ENCODE assay signal across 10 mouse cellular contexts in the genomic region with DNA sequence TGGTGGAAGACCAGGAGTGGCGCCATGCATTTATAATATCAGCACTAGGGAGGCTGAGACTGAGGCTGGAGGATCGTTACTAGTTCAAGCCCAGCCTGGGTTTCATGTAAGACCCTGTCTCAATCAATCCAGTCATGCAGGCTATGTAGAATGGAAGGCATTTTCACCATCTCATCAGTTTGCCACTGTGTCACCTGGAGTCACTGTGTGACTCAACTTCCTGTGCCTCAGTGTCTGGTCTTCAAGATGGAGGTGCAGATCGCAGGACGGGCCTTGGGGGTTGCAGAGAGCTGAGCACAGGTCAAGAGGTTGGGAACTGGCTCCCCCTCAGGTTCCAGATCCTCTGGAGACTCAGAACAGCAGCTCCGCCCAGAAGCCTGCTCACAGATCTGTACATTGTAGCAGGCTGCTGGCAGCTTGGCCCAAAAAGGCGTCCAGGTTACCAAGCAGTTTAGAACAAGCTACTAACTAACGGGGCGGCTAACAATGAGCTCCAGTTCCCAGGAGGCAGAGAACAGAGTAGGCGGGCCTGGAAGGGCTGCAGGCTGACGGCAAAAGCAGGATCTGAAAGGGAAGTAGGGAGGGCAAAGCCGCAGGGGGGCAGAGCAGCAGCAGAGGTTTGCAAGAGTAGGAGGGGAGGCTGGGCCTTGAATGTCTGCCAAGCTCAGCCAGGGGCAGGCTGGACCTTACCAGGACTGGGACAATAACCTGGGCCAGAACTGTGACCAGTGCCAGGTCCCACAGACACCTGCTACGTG. TPM values are rescaled to one million over a fixed set of nuclear protein-coding genes. Genes with fewer than 3 reads are reported as not detected.
A peak's percentile ranks its signal among the peaks of the same experiment; 100 is the strongest.
DNase-seq lines count a peak whose midpoint lies in the region; ATAC-seq and TF ChIP-seq lines count a peak whose summit lies in the region.
"Had no signal": no experiment of that assay in that cellular context is flagged by ENCODE, and none has a peak within 500 bp of the region (broad histone marks: within the 10 kb centered on the region; RNA-seq: fewer than 3 reads in every experiment).

No protein-coding gene starts in this region.

- WGBS in midbrain, postnatal 0 days, result 39% methylated on average over 12 of the region's 12 CpGs

- no peak overlapping the region for H3K4me2 ChIP-seq in midbrain, postnatal 0 days (ENCODE audit: low read depth, low read length, poor library complexity, severe bottlenecking)
- H3K4me2 ChIP-seq: embryonic facial prominence, embryonic 13.5 days had no signal

- H3K36me3 ChIP-seq in midbrain, postnatal 0 days (ENCODE audit: insufficient read depth, low read length), result no peaks in the 10 kb centered on the region
- H3K36me3 ChIP-seq: embryonic facial prominence, embryonic 13.5 days had no signal

- H3K4me1 ChIP-seq in midbrain, postnatal 0 days (ENCODE audit: insufficient read depth, low read length), result no peaks in the 10 kb centered on the region

- no peak for TF ChIP-seq CTCF in midbrain, postnatal 0 days (IDR thresholded peaks at IDR 0.05)

- H3K27me3 ChIP-seq in midbrain, postnatal 0 days (ENCODE audit: insufficient read depth, low read length), result no peaks in the 10 kb centered on the region
- H3K27me3 ChIP-seq: CH12.LX; embryonic facial prominence, embryonic 13.5 days had no signal

- intact Hi-C loops in heart, postnatal 10 days (cut with DNase I), result no loop called here

- 0 out of 2 replicates have a peak, but pooled peaks have one; percentile 20 for ATAC-seq in midbrain, postnatal 0 days (ENCODE audit: low FRiP score)

- DNase-seq in heart, postnatal 4 days, result peak; percentile 20
- no peak for DNase-seq in heart, postnatal 10 days
- peak; percentile 73 for DNase-seq in adrenal gland, postnatal 14 days
- peak; percentile 77 to 81 for DNase-seq in layer of hippocampus, adult 8-10 months (ENCODE audit: low spot score in 2 of 2)
- DNase-seq in midbrain, postnatal 0 days (ENCODE audit: low spot score), result peak; percentile 64
- DNase-seq in thymus, postnatal 25 days, result no peak
- no peak for DNase-seq in thymus, postnatal 0 days (ENCODE audit: low spot score)
- DNase-seq in spleen, postnatal 10 days (ENCODE audit: low spot score in 2 of 2), result no peak

- H3K4me3 ChIP-seq in midbrain, postnatal 0 days (ENCODE audit: low read depth, low read length), result no peak overlapping the region
- H3K4me3 ChIP-seq: embryonic facial prominence, embryonic 13.5 days had no signal

- no peak overlapping the region for H3K9ac ChIP-seq in midbrain, postnatal 0 days (replicated peaks; ENCODE audit: low read length, poor library complexity, severe bottlenecking)
- H3K9ac ChIP-seq: embryonic facial prominence, embryonic 13.5 days had no signal

- no peak overlapping the region for H3K27ac ChIP-seq in midbrain, postnatal 0 days (ENCODE audit: low read depth, low read length)
- H3K27ac ChIP-seq: embryonic facial prominence, embryonic 13.5 days had no signal

- no peaks in the 10 kb centered on the region for H3K9me3 ChIP-seq in midbrain, postnatal 0 days (ENCODE audit: low read length)
- H3K9me3 ChIP-seq: embryonic facial prominence, embryonic 13.5 days had no signal

RNA-seq across cellular contexts. Expression of a gene that starts 14.0 kb away (rescaled TPM):
- total RNA-seq in heart, postnatal 4 days (2021), result 1 to 10 TPM; 4.2 to 5.6 TPM
- total RNA-seq in heart, postnatal 10 days (2021), result 1 to 10 TPM; 4.8 to 6.9 TPM
- total RNA-seq in adrenal gland, postnatal 14 days (2021), result 4.6 and 12.8 TPM in 2 replicates
- 10 to 100 TPM; 21.5 to 50.0 (median 36.0) TPM for total RNA-seq in layer of hippocampus, adult 8-10 months (2022)
- total RNA-seq in midbrain, postnatal 0 days (2014; rRNA removed), result 5.9 and 7.2 TPM in 2 replicates
- polyA plus RNA-seq in midbrain, postnatal 0 days (2015; fragmentation: Nextera tagmentation; extraction: Ambion mirVana), result 4.5 and 6.3 TPM in 2 replicates
- polyA plus RNA-seq in thymus, postnatal 0 days (2015; fragmentation: Nextera tagmentation; extraction: Ambion mirVana), result 23.0 and 23.7 TPM in 2 replicates

RNA-seq across cellular contexts. Expression of a gene that starts 38.3 kb away (rescaled TPM):
- 1 to 10 TPM; 2.1 to 2.6 TPM for total RNA-seq in heart, postnatal 4 days (2021)
- total RNA-seq in heart, postnatal 10 days (2021), result 1 to 10 TPM; 4.6 to 4.7 TPM
- 9.0 and 44.5 TPM in 2 replicates for total RNA-seq in adrenal gland, postnatal 14 days (2021)
- 10 to 100 TPM in 1 of 4 experiments, 1 to 10 TPM in 3; 1.5 to 21.5 (median 4.6) TPM for total RNA-seq in layer of hippocampus, adult 8-10 months (2022)
- total RNA-seq in midbrain, postnatal 0 days (2014; rRNA removed), result 1.7 and 2.6 TPM in 2 replicates
- 4.3 and 4.9 TPM in 2 replicates for polyA plus RNA-seq in midbrain, postnatal 0 days (2015; fragmentation: Nextera tagmentation; extraction: Ambion mirVana)
- 662 and 779 TPM in 2 replicates for polyA plus RNA-seq in thymus, postnatal 0 days (2015; fragmentation: Nextera tagmentation; extraction: Ambion mirVana)

Comparison
In these comparisons a context has a peak if more than half of its experiments do, and no peak if none do; other contexts are left out.
1. DNase-seq: peak in heart, postnatal 4 days (single experiment), adrenal gland, postnatal 14 days (single experiment), layer of hippocampus, adult 8-10 months (2 of 2) and midbrain, postnatal 0 days (single experiment); none in heart, postnatal 10 days (0 of 2), thymus, postnatal 25 days (single experiment), thymus, postnatal 0 days (single experiment) and spleen, postnatal 10 days (0 of 2).